Mouse (Mus musculus): ENCODE measurements around the gene Eif2b5.

Gene Eif2b5

GRCm38 (mm10) chr16:20489233-20489632 is 9.4 kb upstream of the Eif2b5 start:
- DNase-seq (ENCODE audit: low spot score), result no peak

GRCm38 (mm10) chr16:20490581-20490980 is 8.0 kb upstream of the Eif2b5 start:
- no peak for DNase-seq (ENCODE audit: low spot score)

- DNase-seq (ENCODE audit: low spot score), result no peak
These were observed 7.3 kb upstream of the Eif2b5 start for GRCm38 (mm10) chr16:20491301-20491700.

- DNase-seq (ENCODE audit: low spot score), result no peak
These were observed 5.2 kb upstream of the Eif2b5 start for GRCm38 (mm10) chr16:20493452-20493851.

GRCm38 (mm10) chr16:20496671-20497600 is 1.7 kb upstream of the Eif2b5 start:
- no peak for DNase-seq (ENCODE audit: low spot score)

- DNase-seq (ENCODE audit: low spot score), result no peak
These were observed 489 bp upstream of the Eif2b5 start for GRCm38 (mm10) chr16:20497980-20498676.

- DNase-seq (ENCODE audit: low spot score), result no peak
These were observed 7.4 kb downstream of the Eif2b5 start for GRCm38 (mm10) chr16:20506000-20506399.

- DNase-seq (ENCODE audit: low spot score), result no peak
These were observed 10.7 kb downstream of the Eif2b5 start for GRCm38 (mm10) chr16:20509349-20509748.

- DNase-seq (ENCODE audit: low spot score), result no peak
These were observed 12.7 kb downstream of the Eif2b5 start for GRCm38 (mm10) chr16:20511277-20511847.

GRCm38 (mm10) chr16:20516032-20516431 is 17.4 kb downstream of the Eif2b5 start:
- no peak for DNase-seq (ENCODE audit: low spot score)

GRCm38 (mm10) chr16:20516726-20517201 is 18.1 kb downstream of the Eif2b5 start, which contains the start of gene Dvl3:
TSS of gene Dvl3 (plus strand) at chr16:20516982.
- peak; percentile 57 for DNase-seq (ENCODE audit: low spot score)

- DNase-seq (ENCODE audit: low spot score), result no peak
These were observed 18.6 kb downstream of the Eif2b5 start for GRCm38 (mm10) chr16:20517216-20517615.

GRCm38 (mm10) chr16:20517701-20518374 is 19.2 kb downstream of the Eif2b5 start:
- no peak for DNase-seq (ENCODE audit: low spot score)

- DNase-seq (ENCODE audit: low spot score), result no peak
These were observed 25.3 kb downstream of the Eif2b5 start for GRCm38 (mm10) chr16:20523886-20524285.

GRCm38 (mm10) chr16:20528779-20529178 is 30.2 kb downstream of the Eif2b5 start:
- DNase-seq (ENCODE audit: low spot score), result no peak

- no peak for DNase-seq (ENCODE audit: low spot score)
These were observed 30.8 kb downstream of the Eif2b5 start for GRCm38 (mm10) chr16:20529375-20529774.

GRCm38 (mm10) chr16:20530941-20531340 is 32.3 kb downstream of the Eif2b5 start:
- no peak for DNase-seq (ENCODE audit: low spot score)

- DNase-seq (ENCODE audit: low spot score), result no peak
These were observed 36.1 kb downstream of the Eif2b5 start for GRCm38 (mm10) chr16:20534617-20535295.

- DNase-seq (ENCODE audit: low spot score), result peak; percentile 62
These were observed 36.9 kb downstream of the Eif2b5 start, which contains the start of gene Ap2m1 for GRCm38 (mm10) chr16:20535296-20536080. TSS of gene Ap2m1 (plus strand) at chr16:20535478.

- no peak for DNase-seq (ENCODE audit: low spot score)
These were observed 37.6 kb downstream of the Eif2b5 start for GRCm38 (mm10) chr16:20536081-20536665.
